8 mouse cellular contexts compared by ENCODE assay signal in the genomic region with DNA sequence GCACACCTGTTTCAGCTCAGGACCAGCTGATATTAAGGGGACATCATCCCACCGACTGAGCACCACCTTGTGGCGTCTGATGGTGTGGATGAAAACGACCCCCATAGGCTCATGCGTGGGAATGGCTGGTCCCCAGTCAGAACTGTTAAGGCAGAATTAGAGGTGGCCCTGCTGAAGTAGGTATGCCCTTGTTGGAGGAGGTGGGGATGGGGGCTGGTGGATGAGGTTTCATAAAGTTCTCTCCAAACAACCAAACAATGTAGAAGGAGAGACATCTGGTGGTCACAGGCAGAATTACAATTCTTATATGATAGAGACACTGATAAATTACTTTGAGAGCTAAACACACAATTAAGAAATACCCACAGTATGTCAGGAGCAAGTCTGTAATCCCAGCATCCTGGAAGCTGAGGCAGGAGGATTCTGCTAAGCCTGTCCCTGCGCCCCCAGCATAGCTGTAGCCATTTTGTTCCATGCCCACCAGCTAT. TPM values are rescaled to one million over a fixed set of nuclear protein-coding genes. Genes with fewer than 3 reads are reported as not detected.
DNase-seq lines count a peak whose midpoint lies in the region; ATAC-seq lines count a peak whose summit lies in the region.

No protein-coding gene starts in this region.

- 0 out of 2 replicates have a peak, but pooled peaks have one; percentile 32 for ATAC-seq in intestine, embryonic 14.5 days (replicated peaks; ENCODE audit: low FRiP score, low TSS enrichment, low read depth)
- ATAC-seq in megakaryocyte progenitor cell, adult 5-6 weeks (replicated peaks; ENCODE audit: poor library complexity), result peak; percentile 70

- H3K4me2 ChIP-seq in intestine, embryonic 14.5 days (ENCODE audit: low read length), result no peak overlapping the region

- no peaks in the 10 kb centered on the region for H3K9me3 ChIP-seq in intestine, embryonic 14.5 days (ENCODE audit: control insufficient read depth, low read length)

- H3K4me1 ChIP-seq in intestine, embryonic 14.5 days (replicated peaks; ENCODE audit: control insufficient read depth, insufficient read depth, low read length), result no peaks in the 10 kb centered on the region

- DNase-seq in adrenal gland, postnatal 14 days, result peak; percentile 22
- no peak for DNase-seq in adrenal gland, adult 8-10 months
- peak; percentile 15 for DNase-seq in ovary, postnatal 14 days (ENCODE audit: low spot score)
- no peak for DNase-seq in ovary, postnatal 10 days (ENCODE audit: low spot score)
- peak; percentile 55 for DNase-seq in embryo, embryonic 11 days
- peak; percentile 62 for DNase-seq in intestine, embryonic 14.5 days (ENCODE audit: low spot score)
- DNase-seq in thymus, postnatal 36 days, result peak; percentile 24 to 39

- 71% methylated on average over 5 of the region's 5 CpGs for WGBS in intestine, embryonic 14.5 days

- H3K4me3 ChIP-seq in intestine, embryonic 14.5 days (ENCODE audit: low read depth, low read length), result no peak overlapping the region

- no peak overlapping the region for H3K9ac ChIP-seq in intestine, embryonic 14.5 days (ENCODE audit: low read length)

- peaks cover 89% of the 10 kb centered on the region for H3K36me3 ChIP-seq in intestine, embryonic 14.5 days (ENCODE audit: control insufficient read depth, insufficient read depth, low read length)

- H3K27ac ChIP-seq in intestine, embryonic 14.5 days (ENCODE audit: low read depth), result no peak overlapping the region

- no peaks in the 10 kb centered on the region for H3K27me3 ChIP-seq in intestine, embryonic 14.5 days (replicated peaks; ENCODE audit: control insufficient read depth, insufficient read depth, low read length)

RNA-seq across cellular contexts. Expression of gene Dlgap5, which starts 22.0 kb away (rescaled TPM):
- total RNA-seq in adrenal gland, postnatal 14 days (2021), result 8.3 and 11.4 TPM in 2 replicates
- total RNA-seq in adrenal gland, adult 8-10 months (2022), result 1 to 10 TPM; 1.3 to 2.9 (median 2.2) TPM
- 39.5 and 49.9 TPM in 2 replicates for polyA plus RNA-seq in intestine, embryonic 14.5 days (2014; fragmentation: Nextera tagmentation; extraction: Ambion mirVana)
- 44.2 and 53.5 TPM in 2 replicates for total RNA-seq in megakaryocyte progenitor cell, adult 5-6 weeks (2015)
- 75.3 and 77.0 TPM in 2 replicates for total RNA-seq in megakaryocyte progenitor cell, adult 5-6 weeks (2017)

RNA-seq across cellular contexts. Expression of gene Lgals3, which starts 28.7 kb away (rescaled TPM):
- total RNA-seq in adrenal gland, postnatal 14 days (2021), result 7.9 and 9.9 TPM in 2 replicates
- 10 to 100 TPM; 13.9 to 50.0 (median 27.4) TPM for total RNA-seq in adrenal gland, adult 8-10 months (2022)
- 6.6 and 8.5 TPM in 2 replicates for polyA plus RNA-seq in intestine, embryonic 14.5 days (2014; fragmentation: Nextera tagmentation; extraction: Ambion mirVana)
- 26.1 and 43.8 TPM in 2 replicates for total RNA-seq in megakaryocyte progenitor cell, adult 5-6 weeks (2015)
- 4.8 and 12.0 TPM in 2 replicates for total RNA-seq in megakaryocyte progenitor cell, adult 5-6 weeks (2017)

RNA-seq across cellular contexts. Expression of gene Fbxo34, which starts 54.0 kb away (rescaled TPM):
- total RNA-seq in adrenal gland, postnatal 14 days (2021), result 21.3 and 27.8 TPM in 2 replicates
- total RNA-seq in adrenal gland, adult 8-10 months (2022), result 10 to 100 TPM; 19.9 to 24.6 (median 23.7) TPM
- polyA plus RNA-seq in intestine, embryonic 14.5 days (2014; fragmentation: Nextera tagmentation; extraction: Ambion mirVana), result 24.3 and 27.8 TPM in 2 replicates
- 11.0 and 11.4 TPM in 2 replicates for total RNA-seq in megakaryocyte progenitor cell, adult 5-6 weeks (2015)
- 16.1 and 22.6 TPM in 2 replicates for total RNA-seq in megakaryocyte progenitor cell, adult 5-6 weeks (2017)

Comparison
In these comparisons a context has a peak if more than half of its experiments do, and no peak if none do; other contexts are left out.
1. DNase-seq: peak in adrenal gland, postnatal 14 days (single experiment), ovary, postnatal 14 days (single experiment), embryo, embryonic 11 days (single experiment), intestine, embryonic 14.5 days (single experiment) and thymus, postnatal 36 days (2 of 2); none in adrenal gland, adult 8-10 months (single experiment) and ovary, postnatal 10 days (single experiment).